Mouse (Mus musculus): Measurements from ENCODE around the gene Dock10. TPM values are rescaled to one million over a fixed set of nuclear protein-coding genes. Genes with fewer than 3 reads are reported as not detected.

Dock10 gene
- polyA plus RNA-seq, 1 experiment from 2014 or later, result 3.2 TPM

- 94% methylated on average over 5 of the region's 5 CpGs for WGBS
- Histone ChIP-seq H3K4me2 (ENCODE audit: low read length) (no peak overlapping the region), H3K4me1 (replicated peaks; ENCODE audit: control insufficient read depth, insufficient read depth, low read length) (no peaks in the 10 kb centered on the region), H3K4me3 (replicated peaks; ENCODE audit: low read length) (no peak overlapping the region), H3K27ac (ENCODE audit: low read length) (no peak overlapping the region), H3K9ac (replicated peaks; ENCODE audit: low read depth, low read length) (no peak overlapping the region), H3K36me3 (ENCODE audit: control insufficient read depth, insufficient read depth) (no peaks in the 10 kb centered on the region), H3K9me3 (ENCODE audit: control insufficient read depth, low read length) (no peaks in the 10 kb centered on the region), H3K27me3 (replicated peaks; ENCODE audit: control insufficient read depth, insufficient read depth, low read length) (no peaks in the 10 kb centered on the region)
- no peak for ATAC-seq
These were observed 143.6 kb downstream of the Dock10 start for GRCm38 (mm10) chr1:80614750-80615149.

GRCm38 (mm10) chr1:80613395-80614011 is 144.8 kb downstream of the Dock10 start:
- Histone ChIP-seq H3K4me1 (replicated peaks; ENCODE audit: control insufficient read depth, insufficient read depth, low read length) (no peaks in the 10 kb centered on the region), H3K27ac (ENCODE audit: low read length) (no peak overlapping the region), H3K27me3 (replicated peaks; ENCODE audit: control insufficient read depth, insufficient read depth, low read length) (no peaks in the 10 kb centered on the region), H3K9me3 (ENCODE audit: control insufficient read depth, low read length) (no peaks in the 10 kb centered on the region), H3K9ac (replicated peaks; ENCODE audit: low read depth, low read length) (no peak overlapping the region), H3K4me3 (replicated peaks; ENCODE audit: low read length) (no peak overlapping the region), H3K36me3 (ENCODE audit: control insufficient read depth, insufficient read depth) (no peaks in the 10 kb centered on the region), H3K4me2 (ENCODE audit: low read length) (no peak overlapping the region)
- ATAC-seq, result no peak
- WGBS, result 81% methylated on average over 4 of the region's 4 CpGs

GRCm38 (mm10) chr1:80607546-80607945 is 150.8 kb downstream of the Dock10 start:
- no peak for ATAC-seq
- no peaks in the 10 kb centered on the region for H3K36me3 ChIP-seq (ENCODE audit: control insufficient read depth, insufficient read depth)
- H3K27ac ChIP-seq (ENCODE audit: low read length), result no peak overlapping the region
- no peaks in the 10 kb centered on the region for H3K27me3 ChIP-seq (replicated peaks; ENCODE audit: control insufficient read depth, insufficient read depth, low read length)
- H3K4me3 ChIP-seq (replicated peaks; ENCODE audit: low read length), result no peak overlapping the region
- H3K9ac ChIP-seq (replicated peaks; ENCODE audit: low read depth, low read length), result no peak overlapping the region
- no peaks in the 10 kb centered on the region for H3K9me3 ChIP-seq (ENCODE audit: control insufficient read depth, low read length)
- H3K4me1 ChIP-seq (replicated peaks; ENCODE audit: control insufficient read depth, insufficient read depth, low read length), result no peaks in the 10 kb centered on the region
- 83% methylated on average over 4 of the region's 4 CpGs for WGBS
- H3K4me2 ChIP-seq (ENCODE audit: low read length), result no peak overlapping the region

GRCm38 (mm10) chr1:80606131-80606754 is 152.1 kb downstream of the Dock10 start:
- Histone ChIP-seq H3K9me3 (ENCODE audit: control insufficient read depth, low read length) (no peaks in the 10 kb centered on the region), H3K27me3 (replicated peaks; ENCODE audit: control insufficient read depth, insufficient read depth, low read length) (no peaks in the 10 kb centered on the region), H3K27ac (ENCODE audit: low read length) (no peak overlapping the region), H3K9ac (replicated peaks; ENCODE audit: low read depth, low read length) (no peak overlapping the region), H3K36me3 (ENCODE audit: control insufficient read depth, insufficient read depth) (no peaks in the 10 kb centered on the region), H3K4me2 (ENCODE audit: low read length) (no peak overlapping the region), H3K4me3 (replicated peaks; ENCODE audit: low read length) (no peak overlapping the region), H3K4me1 (replicated peaks; ENCODE audit: control insufficient read depth, insufficient read depth, low read length) (no peaks in the 10 kb centered on the region)
- WGBS, result 45% methylated on average over 8 of the region's 8 CpGs
- ATAC-seq, result no peak

- no peaks in the 10 kb centered on the region for H3K4me1 ChIP-seq (replicated peaks; ENCODE audit: control insufficient read depth, insufficient read depth, low read length)
- H3K36me3 ChIP-seq (ENCODE audit: control insufficient read depth, insufficient read depth), result no peaks in the 10 kb centered on the region
- H3K9ac ChIP-seq (replicated peaks; ENCODE audit: low read depth, low read length), result no peak overlapping the region
- H3K4me3 ChIP-seq (replicated peaks; ENCODE audit: low read length), result no peak overlapping the region
- H3K27me3 ChIP-seq (replicated peaks; ENCODE audit: control insufficient read depth, insufficient read depth, low read length), result no peaks in the 10 kb centered on the region
- no peak overlapping the region for H3K27ac ChIP-seq (ENCODE audit: low read length)
- WGBS, result 43% methylated on average over 2 of the region's 2 CpGs
- H3K9me3 ChIP-seq (ENCODE audit: control insufficient read depth, low read length), result no peaks in the 10 kb centered on the region
- H3K4me2 ChIP-seq (ENCODE audit: low read length), result no peak overlapping the region
- no peak for ATAC-seq
These were observed 154.0 kb downstream of the Dock10 start for GRCm38 (mm10) chr1:80604332-80604731.

GRCm38 (mm10) chr1:80603081-80603480 is 155.2 kb downstream of the Dock10 start:
- H3K9me3 ChIP-seq (ENCODE audit: control insufficient read depth, low read length), result no peaks in the 10 kb centered on the region
- no peak overlapping the region for H3K4me2 ChIP-seq (ENCODE audit: low read length)
- ATAC-seq, result no peak
- 91% methylated on average over 2 of the region's 2 CpGs for WGBS
- H3K9ac ChIP-seq (replicated peaks; ENCODE audit: low read depth, low read length), result no peak overlapping the region
- H3K27ac ChIP-seq (ENCODE audit: low read length), result no peak overlapping the region
- H3K4me1 ChIP-seq (replicated peaks; ENCODE audit: control insufficient read depth, insufficient read depth, low read length), result no peaks in the 10 kb centered on the region
- H3K27me3 ChIP-seq (replicated peaks; ENCODE audit: control insufficient read depth, insufficient read depth, low read length), result no peaks in the 10 kb centered on the region
- no peak overlapping the region for H3K4me3 ChIP-seq (replicated peaks; ENCODE audit: low read length)
- H3K36me3 ChIP-seq (ENCODE audit: control insufficient read depth, insufficient read depth), result no peaks in the 10 kb centered on the region

GRCm38 (mm10) chr1:80583281-80583680 is 175.0 kb downstream of the Dock10 start:
- no peak overlapping the region for H3K9ac ChIP-seq (replicated peaks; ENCODE audit: low read depth, low read length)
- H3K27ac ChIP-seq (ENCODE audit: low read length), result no peak overlapping the region
- H3K4me2 ChIP-seq (ENCODE audit: low read length), result no peak overlapping the region
- H3K9me3 ChIP-seq (ENCODE audit: control insufficient read depth, low read length), result no peaks in the 10 kb centered on the region
- no peak overlapping the region for H3K4me3 ChIP-seq (replicated peaks; ENCODE audit: low read length)
- ATAC-seq, result no peak
- H3K27me3 ChIP-seq (replicated peaks; ENCODE audit: control insufficient read depth, insufficient read depth, low read length), result no peaks in the 10 kb centered on the region
- H3K36me3 ChIP-seq (ENCODE audit: control insufficient read depth, insufficient read depth), result no peaks in the 10 kb centered on the region
- 79% methylated on average over 5 of the region's 5 CpGs for WGBS
- no peaks in the 10 kb centered on the region for H3K4me1 ChIP-seq (replicated peaks; ENCODE audit: control insufficient read depth, insufficient read depth, low read length)

- no peak overlapping the region for H3K27ac ChIP-seq (ENCODE audit: low read length)
- H3K4me2 ChIP-seq (ENCODE audit: low read length), result no peak overlapping the region
- H3K27me3 ChIP-seq (replicated peaks; ENCODE audit: control insufficient read depth, insufficient read depth, low read length), result no peaks in the 10 kb centered on the region
- H3K36me3 ChIP-seq (ENCODE audit: control insufficient read depth, insufficient read depth), result no peaks in the 10 kb centered on the region
- H3K4me1 ChIP-seq (replicated peaks; ENCODE audit: control insufficient read depth, insufficient read depth, low read length), result no peaks in the 10 kb centered on the region
- H3K9me3 ChIP-seq (ENCODE audit: control insufficient read depth, low read length), result no peaks in the 10 kb centered on the region
- H3K9ac ChIP-seq (replicated peaks; ENCODE audit: low read depth, low read length), result no peak overlapping the region
- ATAC-seq, result peak; percentile 49; the same call in 1 of the 2 replicates
- no peak overlapping the region for H3K4me3 ChIP-seq (replicated peaks; ENCODE audit: low read length)
- WGBS, result 90% methylated on average over 3 of the region's 3 CpGs
These were observed 176.1 kb downstream of the Dock10 start for GRCm38 (mm10) chr1:80582186-80582585.

GRCm38 (mm10) chr1:80576898-80577297 is 181.4 kb downstream of the Dock10 start:
- H3K36me3 ChIP-seq (ENCODE audit: control insufficient read depth, insufficient read depth), result no peaks in the 10 kb centered on the region
- H3K9ac ChIP-seq (replicated peaks; ENCODE audit: low read depth, low read length), result no peak overlapping the region
- no peak for ATAC-seq
- no peak overlapping the region for H3K27ac ChIP-seq (ENCODE audit: low read length)
- no peaks in the 10 kb centered on the region for H3K27me3 ChIP-seq (replicated peaks; ENCODE audit: control insufficient read depth, insufficient read depth, low read length)
- H3K4me1 ChIP-seq (replicated peaks; ENCODE audit: control insufficient read depth, insufficient read depth, low read length), result no peaks in the 10 kb centered on the region
- no peak overlapping the region for H3K4me2 ChIP-seq (ENCODE audit: low read length)
- H3K4me3 ChIP-seq (replicated peaks; ENCODE audit: low read length), result no peak overlapping the region
- 82% methylated on average over 2 of the region's 2 CpGs for WGBS
- H3K9me3 ChIP-seq (ENCODE audit: control insufficient read depth, low read length), result no peaks in the 10 kb centered on the region
